Mouse (Mus musculus) neural tube, embryonic 15.5 days (tissue): ENCODE data around the gene Nmnat2. TPM values are rescaled to one million over a fixed set of nuclear protein-coding genes. Genes with fewer than 3 reads are reported as not detected.

Experiments
- ATAC-seq: fragments of 200-750 bp; cut with Nextera tagmentation; 2 replicates; pipeline ENCODE4 v1.8.0; 2017; ENCODE audit warnings: mild to moderate bottlenecking, moderate TSS enrichment, moderate library complexity; ENCODE audit not compliant: low FRiP score
- H3K27ac ChIP-seq: fragments of 300-500 bp; sonication (generic); replicated peaks from 2 replicates; pipeline ENCODE4 v1.5.1; 2015; ENCODE audit warnings: mild to moderate bottlenecking, inconsistent platforms
- H3K27me3 ChIP-seq: fragments of 300-500 bp; sonication (generic); replicated peaks from 2 replicates; pipeline ENCODE4 v1.6.1; 2015; ENCODE audit warnings: inconsistent platforms
- H3K36me3 ChIP-seq: fragments of 300-500 bp; sonication (generic); 2 replicates; pipeline ENCODE4 v1.6.1; 2015; ENCODE audit warnings: inconsistent platforms
- H3K4me1 ChIP-seq: fragments of 300-500 bp; sonication (generic); 2 replicates; pipeline ENCODE4 v1.6.1; 2015; ENCODE audit warnings: inconsistent platforms
- H3K4me2 ChIP-seq: fragments of 300-500 bp; sonication (generic); 2 replicates; pipeline ENCODE4 v1.6.1; 2015; ENCODE audit warnings: inconsistent platforms, mild to moderate bottlenecking, moderate library complexity
- H3K4me3 ChIP-seq: fragments of 300-500 bp; sonication (generic); replicated peaks from 2 replicates; pipeline ENCODE4 v1.5.1; 2015; ENCODE audit warnings: mild to moderate bottlenecking, inconsistent platforms
- H3K9ac ChIP-seq: fragments of 300-500 bp; sonication (generic); replicated peaks from 2 replicates; pipeline ENCODE4 v1.6.1; 2015; ENCODE audit warnings: mild to moderate bottlenecking, inconsistent platforms
- H3K9me3 ChIP-seq: fragments of 300-500 bp; sonication (generic); replicated peaks from 2 replicates; pipeline ENCODE4 v1.6.1; 2016; ENCODE audit warnings: inconsistent platforms
- WGBS: fragments of 180-500 bp; shearing (Covaris S2); methylation state at CpG from one replicate; pipeline ENCODE4 v1.1.7; 2015; ENCODE audit warnings: mixed read lengths; 5-methylcytosine and 5-hydroxymethylcytosine counted together
- polyA plus RNA-seq: library from polyadenylated mRNA; unstranded; fragments of >200 nt; fragmentation: Nextera tagmentation; extraction: Ambion mirVana; gene quantifications from 2 replicates; pipeline ENCODE4 v1.2.1, GENCODE M21; 2015

The Nmnat2 gene
- polyA plus RNA-seq, 1 experiment from 2014 or later = 75.1 TPM

DNA sequence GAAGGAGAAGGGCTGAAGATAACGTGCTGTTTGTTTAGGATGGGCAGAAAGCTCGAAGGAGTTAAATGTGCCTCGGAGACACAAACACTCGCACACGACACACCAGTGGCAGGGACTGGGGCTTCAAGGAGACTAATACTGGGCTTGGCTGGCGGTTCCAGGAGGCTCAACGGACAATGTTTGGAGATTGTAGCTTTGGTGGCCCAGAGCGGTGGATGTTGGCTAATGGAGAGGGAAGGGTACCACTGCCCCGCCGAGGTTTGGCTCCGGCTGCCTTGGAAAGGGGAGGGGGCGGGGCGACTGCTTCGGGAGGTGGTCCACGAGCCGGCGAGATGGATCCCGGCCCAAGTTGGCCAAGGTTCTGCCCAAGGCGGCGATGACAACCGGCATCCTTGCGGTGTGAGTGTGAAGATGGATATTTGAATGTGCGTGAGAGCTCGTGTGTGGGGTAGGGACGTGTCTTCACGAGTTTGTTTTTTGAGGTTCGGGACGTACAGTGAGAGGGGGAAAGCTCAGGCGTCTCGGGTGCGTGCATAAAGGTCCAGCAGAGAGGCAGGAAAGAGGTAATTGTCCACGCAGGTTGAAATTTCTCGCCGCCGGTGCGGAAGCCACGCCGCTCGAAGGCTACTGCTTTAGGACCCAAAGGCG lies 895 bp downstream of the Nmnat2 start:
- Histone ChIP-seq H3K4me2 (peak overlapping the region; percentile 80), H3K4me3 (peak overlapping the region; percentile 75), H3K36me3 (no peaks in the 10 kb centered on the region), H3K27me3 (peaks cover 7% of the 10 kb centered on the region; the same call in 1 of the 2 replicates), H3K9ac (peak overlapping the region; percentile 80), H3K27ac (peak overlapping the region; percentile 93), H3K9me3 (no peaks in the 10 kb centered on the region), H3K4me1 (peaks cover 24% of the 10 kb centered on the region)
- peak; percentile 61 for ATAC-seq
- WGBS = 1% methylated on average over 40 of the region's 40 CpGs

DNA sequence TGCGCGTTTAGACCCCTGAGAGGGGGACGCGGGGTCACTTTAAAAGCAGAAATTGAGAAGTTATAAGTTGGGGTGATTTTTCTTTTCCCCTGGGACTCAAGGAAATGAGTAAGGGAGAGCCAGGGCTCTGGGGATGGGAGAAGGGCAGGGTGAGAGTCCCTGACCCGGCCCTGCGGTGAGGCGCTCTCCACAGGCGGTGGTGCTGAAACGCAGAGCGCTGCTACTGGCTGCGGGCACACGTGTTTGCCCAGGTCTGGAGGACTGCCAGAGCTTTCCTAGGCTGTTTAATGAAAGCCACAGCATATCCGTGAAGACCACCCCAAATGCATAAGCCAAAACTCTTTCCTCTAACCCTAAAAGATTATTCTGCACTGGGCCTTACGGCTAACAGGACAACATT lies 1.4 kb downstream of the Nmnat2 start:
- H3K27me3 ChIP-seq = peaks cover 7% of the 10 kb centered on the region; the same call in 1 of the 2 replicates
- H3K9me3 ChIP-seq = no peaks in the 10 kb centered on the region
- 4% methylated on average over 14 of the region's 14 CpGs for WGBS
- H3K36me3 ChIP-seq = no peaks in the 10 kb centered on the region
- H3K9ac ChIP-seq = peak overlapping the region; percentile 80
- H3K4me1 ChIP-seq = peaks cover 24% of the 10 kb centered on the region
- ATAC-seq = peak; percentile 68
- H3K4me2 ChIP-seq = peak overlapping the region; percentile 80
- peak overlapping the region; percentile 93 for H3K27ac ChIP-seq
- H3K4me3 ChIP-seq = peak overlapping the region; percentile 75

DNA sequence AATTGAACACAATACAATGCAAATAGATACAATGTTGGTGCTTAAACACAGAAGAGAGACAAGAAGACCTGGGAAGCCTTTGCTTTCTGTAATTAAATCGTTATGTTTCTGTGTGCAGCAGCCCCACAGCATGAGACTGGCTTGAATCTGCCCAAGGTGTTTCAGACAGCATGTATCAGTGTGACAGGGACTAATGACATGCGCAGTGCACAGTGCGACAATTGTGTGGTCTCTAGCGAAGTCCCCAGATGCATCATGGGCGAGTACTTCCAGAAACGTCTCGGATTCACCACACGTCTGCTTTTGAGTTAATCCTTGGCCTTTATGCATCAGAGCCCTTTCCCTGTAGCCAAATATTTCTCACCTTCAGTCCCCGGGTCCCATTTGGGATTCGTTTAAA lies 9.6 kb downstream of the Nmnat2 start:
- H3K4me3 ChIP-seq = no peak overlapping the region
- H3K4me2 ChIP-seq = no peak overlapping the region
- no peaks in the 10 kb centered on the region for H3K9me3 ChIP-seq
- H3K27me3 ChIP-seq = no peaks in the 10 kb centered on the region
- ATAC-seq = no peak
- H3K4me1 ChIP-seq = peaks cover 14% of the 10 kb centered on the region
- 53% methylated on average over 10 of the region's 10 CpGs for WGBS
- H3K36me3 ChIP-seq = no peaks in the 10 kb centered on the region
- no peak overlapping the region for H3K9ac ChIP-seq
- H3K27ac ChIP-seq = no peak overlapping the region

DNA sequence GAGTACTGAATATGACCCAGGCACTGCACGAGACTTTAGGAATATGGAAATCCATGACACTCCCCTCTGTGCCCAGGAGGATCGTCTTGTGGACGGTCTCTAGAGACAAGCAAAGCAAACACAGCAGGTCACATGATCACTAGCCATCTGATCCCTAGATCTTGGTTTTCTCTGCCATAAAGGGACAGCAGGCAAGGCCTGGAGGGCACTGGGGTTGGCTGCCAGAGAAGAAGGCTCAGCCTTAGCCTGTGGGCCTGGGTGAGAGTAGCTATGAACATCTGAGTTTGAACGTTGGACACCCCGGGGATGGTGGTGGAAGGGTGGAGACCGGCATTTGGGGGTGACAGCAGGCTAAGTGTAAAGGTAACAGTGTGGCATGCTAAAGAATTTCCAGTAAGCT lies 11.4 kb downstream of the Nmnat2 start:
- WGBS = 53% methylated on average over 6 of the region's 6 CpGs
- Histone ChIP-seq H3K9me3 (0 out of 2 replicates have a peak, but pooled peaks cover 4% of the 10 kb centered on the region), H3K4me2 (no peak overlapping the region), H3K4me1 (peaks cover 14% of the 10 kb centered on the region), H3K27me3 (no peaks in the 10 kb centered on the region), H3K9ac (no peak overlapping the region), H3K36me3 (no peaks in the 10 kb centered on the region; the same call in 1 of the 2 replicates), H3K4me3 (no peak overlapping the region), H3K27ac (no peak overlapping the region)
- ATAC-seq = no peak

DNA sequence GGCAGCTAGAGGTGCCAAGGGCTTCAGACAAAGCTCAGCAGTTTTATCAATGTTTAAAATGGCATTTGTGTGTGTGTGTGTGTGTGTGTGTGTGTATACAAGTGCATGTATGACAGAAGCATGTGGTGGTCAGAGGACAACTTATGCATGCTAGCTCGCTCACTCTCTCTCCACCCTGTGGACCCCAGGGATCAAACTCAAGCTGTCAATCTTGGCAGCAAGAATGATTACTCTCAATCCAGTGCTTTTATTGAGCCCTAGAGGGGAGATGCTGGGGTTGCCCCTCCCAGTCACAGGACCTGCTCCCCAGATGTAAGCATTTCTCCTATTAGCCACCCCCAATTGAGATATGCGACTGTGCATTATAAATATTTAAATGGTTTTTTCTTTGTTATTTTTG lies 11.9 kb downstream of the Nmnat2 start:
- no peak for ATAC-seq
- WGBS = 38% methylated on average over 2 of the region's 2 CpGs

DNA sequence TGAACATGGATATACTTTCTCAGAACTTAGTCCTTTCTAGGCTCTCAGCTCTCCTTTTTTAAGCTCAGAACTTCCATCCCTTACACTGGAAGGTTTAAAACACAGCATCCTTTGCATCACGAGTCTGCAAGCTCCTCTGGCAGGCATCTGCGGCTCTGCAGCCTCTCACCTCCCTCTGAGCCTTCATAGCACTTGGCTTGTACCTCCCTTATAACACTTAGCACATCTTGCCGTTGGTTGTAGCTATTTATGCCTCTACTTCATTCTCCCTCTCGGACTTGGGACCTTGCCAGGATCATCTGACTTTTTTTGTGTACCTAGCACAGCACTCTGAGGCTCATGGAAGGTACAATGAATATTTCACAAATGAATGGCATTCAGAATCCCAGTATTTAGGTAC lies 14.3 kb downstream of the Nmnat2 start:
- H3K4me2 ChIP-seq = no peak overlapping the region
- H3K9me3 ChIP-seq = 0 out of 2 replicates have a peak, but pooled peaks cover 4% of the 10 kb centered on the region
- peaks cover 32% of the 10 kb centered on the region for H3K4me1 ChIP-seq
- H3K27ac ChIP-seq = no peak overlapping the region
- ATAC-seq = no peak
- 65% methylated on average over 4 of the region's 4 CpGs for WGBS
- no peak overlapping the region for H3K9ac ChIP-seq
- H3K4me3 ChIP-seq = no peak overlapping the region
- no peaks in the 10 kb centered on the region; the same call in 1 of the 2 replicates for H3K36me3 ChIP-seq
- no peaks in the 10 kb centered on the region for H3K27me3 ChIP-seq

More for the DNA sequence above, 11.9 kb downstream of the Nmnat2 start:
- Histone ChIP-seq H3K9me3 (0 out of 2 replicates have a peak, but pooled peaks cover 4% of the 10 kb centered on the region), H3K36me3 (no peaks in the 10 kb centered on the region; the same call in 1 of the 2 replicates), H3K27ac (no peak overlapping the region), H3K27me3 (no peaks in the 10 kb centered on the region), H3K4me2 (no peak overlapping the region), H3K4me1 (peaks cover 14% of the 10 kb centered on the region), H3K9ac (no peak overlapping the region), H3K4me3 (no peak overlapping the region)

DNA sequence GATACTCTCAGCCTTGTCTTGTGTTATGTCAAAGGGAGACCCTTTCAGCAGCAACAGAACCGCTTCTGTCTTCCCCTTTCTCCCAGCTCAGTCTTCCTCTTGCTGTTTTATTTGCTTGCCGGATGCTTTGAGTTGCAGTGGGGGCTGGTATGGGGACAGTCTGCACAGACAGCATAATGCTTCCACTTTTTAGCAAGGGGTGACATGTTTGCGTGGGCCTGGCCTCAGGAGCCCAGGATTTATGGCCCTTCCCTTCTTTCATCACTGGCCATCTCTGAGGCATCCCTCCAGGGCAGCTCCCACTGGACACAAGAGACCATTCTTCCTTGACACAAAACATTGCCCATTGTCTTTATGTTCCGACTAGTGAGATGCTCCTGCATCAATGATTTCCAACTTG lies 18.2 kb downstream of the Nmnat2 start:
- 10% methylated on average over 4 of the region's 4 CpGs for WGBS
- H3K27ac ChIP-seq = no peak overlapping the region; the same call in 1 of the 2 replicates
- peak; percentile 66 for ATAC-seq
- no peak overlapping the region for H3K4me2 ChIP-seq
- H3K4me1 ChIP-seq = peaks cover 32% of the 10 kb centered on the region
- H3K9ac ChIP-seq = no peak overlapping the region
- H3K36me3 ChIP-seq = no peaks in the 10 kb centered on the region; the same call in 1 of the 2 replicates
- 0 out of 2 replicates have a peak, but pooled peaks cover 4% of the 10 kb centered on the region for H3K9me3 ChIP-seq
- no peaks in the 10 kb centered on the region for H3K27me3 ChIP-seq
- H3K4me3 ChIP-seq = no peak overlapping the region

DNA sequence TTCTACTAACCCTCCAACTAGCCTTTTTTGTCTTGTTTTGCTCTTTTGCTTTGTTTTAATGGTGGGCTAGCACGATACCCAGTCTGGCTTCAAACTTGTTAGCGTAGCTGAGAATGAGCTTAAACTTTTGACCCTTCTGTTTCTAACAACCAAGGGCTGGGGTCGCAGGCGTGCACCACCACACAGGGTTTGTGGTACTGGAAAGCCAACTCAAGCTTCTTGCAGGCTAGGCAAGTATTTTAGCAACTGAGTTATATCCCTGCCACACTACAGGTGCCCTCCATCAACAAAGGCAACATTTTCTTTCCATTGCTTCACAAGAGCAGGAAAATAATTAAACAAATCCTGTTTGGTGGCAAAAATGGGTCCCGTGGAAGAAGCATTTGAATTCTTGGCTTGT lies 18.6 kb downstream of the Nmnat2 start:
- peaks cover 29% of the 10 kb centered on the region for H3K4me1 ChIP-seq
- no peaks in the 10 kb centered on the region; the same call in 1 of the 2 replicates for H3K36me3 ChIP-seq
- H3K27me3 ChIP-seq = no peaks in the 10 kb centered on the region
- H3K27ac ChIP-seq = peak overlapping the region; percentile 24; the same call in 1 of the 2 replicates
- H3K9ac ChIP-seq = no peak overlapping the region
- H3K4me3 ChIP-seq = no peak overlapping the region
- ATAC-seq = no peak
- 14% methylated on average over 5 of the region's 5 CpGs for WGBS
- H3K4me2 ChIP-seq = no peak overlapping the region
- H3K9me3 ChIP-seq = 0 out of 2 replicates have a peak, but pooled peaks cover 4% of the 10 kb centered on the region

DNA sequence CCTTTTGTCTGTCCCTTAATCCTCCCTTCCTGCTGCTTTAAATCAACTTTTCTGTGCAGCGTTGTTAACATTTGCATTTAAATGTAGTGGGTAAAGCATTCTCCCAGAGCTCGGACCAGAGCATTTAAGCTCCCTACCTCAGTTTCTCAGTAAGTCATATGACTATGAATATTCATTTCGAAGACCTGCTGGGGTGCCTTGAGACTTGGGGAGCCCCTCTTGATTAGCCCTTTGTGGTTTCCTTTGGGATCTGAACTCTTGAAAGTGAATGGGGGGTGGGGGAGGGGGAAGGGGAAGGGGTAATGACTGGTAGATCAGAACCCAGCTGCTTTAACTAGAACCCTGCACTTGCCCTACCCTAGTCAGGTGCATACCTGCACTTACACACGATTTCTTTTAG lies 19.1 kb downstream of the Nmnat2 start:
- H3K27me3 ChIP-seq = no peaks in the 10 kb centered on the region
- H3K36me3 ChIP-seq = no peaks in the 10 kb centered on the region; the same call in 1 of the 2 replicates
- H3K27ac ChIP-seq = 0 out of 2 replicates have a peak overlapping the region, but pooled peaks have one; percentile 24
- H3K4me1 ChIP-seq = peaks cover 29% of the 10 kb centered on the region
- no peak overlapping the region for H3K9ac ChIP-seq
- ATAC-seq = no peak
- H3K4me3 ChIP-seq = no peak overlapping the region
- no peak overlapping the region for H3K4me2 ChIP-seq
- WGBS = 14% methylated on average over 4 of the region's 4 CpGs
- 0 out of 2 replicates have a peak, but pooled peaks cover 4% of the 10 kb centered on the region for H3K9me3 ChIP-seq

DNA sequence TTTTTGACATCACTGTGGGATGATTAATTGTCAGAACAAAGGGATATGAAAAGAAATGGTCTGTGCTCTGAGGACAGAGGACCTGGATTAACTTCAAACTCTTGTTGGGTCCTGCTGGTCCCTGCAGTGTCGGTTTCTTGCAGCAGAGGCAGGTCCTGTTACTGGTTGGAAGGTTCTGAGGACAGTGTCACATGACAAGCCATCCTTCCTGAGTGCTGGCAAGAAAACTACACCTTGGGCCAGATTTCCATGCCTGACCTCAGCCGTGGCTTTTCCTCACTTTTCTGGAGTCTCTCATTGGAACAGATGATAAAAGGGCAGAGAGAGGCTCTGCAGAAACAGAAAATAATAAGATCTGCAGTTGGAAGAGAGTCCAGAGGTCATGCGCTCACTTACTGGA lies 20.4 kb downstream of the Nmnat2 start:
- no peaks in the 10 kb centered on the region; the same call in 1 of the 2 replicates for H3K36me3 ChIP-seq
- WGBS = 73% methylated on average over 3 of the region's 3 CpGs
- ATAC-seq = no peak

DNA sequence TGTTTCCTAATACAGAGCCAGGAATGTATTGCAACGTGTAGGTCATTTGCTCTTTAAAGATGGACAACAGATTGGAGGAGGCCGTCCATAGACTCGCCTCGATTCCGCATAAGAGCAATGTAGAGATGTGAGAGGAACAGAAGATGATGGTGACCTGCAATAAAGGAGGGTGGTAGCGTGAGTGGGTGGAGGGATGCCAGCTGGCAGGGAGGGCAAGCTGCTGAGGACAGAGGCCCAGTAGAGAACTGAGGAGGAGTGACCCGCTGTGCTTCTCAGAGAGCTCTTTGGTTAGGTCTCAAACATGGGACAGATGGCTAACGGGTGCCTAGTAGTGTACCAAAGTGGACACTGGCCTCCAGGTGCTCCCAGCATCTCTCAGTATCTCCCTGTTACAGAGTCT lies 23.9 kb downstream of the Nmnat2 start:
- H3K36me3 ChIP-seq = no peaks in the 10 kb centered on the region
- no peak overlapping the region for H3K27ac ChIP-seq
- H3K4me2 ChIP-seq = no peak overlapping the region
- H3K4me3 ChIP-seq = no peak overlapping the region
- H3K27me3 ChIP-seq = no peaks in the 10 kb centered on the region
- no peaks in the 10 kb centered on the region for H3K9me3 ChIP-seq
- H3K9ac ChIP-seq = no peak overlapping the region
- 97% methylated on average over 8 of the region's 8 CpGs for WGBS
- H3K4me1 ChIP-seq = peaks cover 13% of the 10 kb centered on the region
- no peak for ATAC-seq

More for the DNA sequence above, 20.4 kb downstream of the Nmnat2 start:
- Histone ChIP-seq H3K4me3 (no peak overlapping the region), H3K9ac (no peak overlapping the region), H3K4me2 (no peak overlapping the region), H3K9me3 (0 out of 2 replicates have a peak, but pooled peaks cover 4% of the 10 kb centered on the region), H3K27ac (0 out of 2 replicates have a peak overlapping the region, but pooled peaks have one; percentile 30), H3K27me3 (no peaks in the 10 kb centered on the region), H3K4me1 (peaks cover 29% of the 10 kb centered on the region)

DNA sequence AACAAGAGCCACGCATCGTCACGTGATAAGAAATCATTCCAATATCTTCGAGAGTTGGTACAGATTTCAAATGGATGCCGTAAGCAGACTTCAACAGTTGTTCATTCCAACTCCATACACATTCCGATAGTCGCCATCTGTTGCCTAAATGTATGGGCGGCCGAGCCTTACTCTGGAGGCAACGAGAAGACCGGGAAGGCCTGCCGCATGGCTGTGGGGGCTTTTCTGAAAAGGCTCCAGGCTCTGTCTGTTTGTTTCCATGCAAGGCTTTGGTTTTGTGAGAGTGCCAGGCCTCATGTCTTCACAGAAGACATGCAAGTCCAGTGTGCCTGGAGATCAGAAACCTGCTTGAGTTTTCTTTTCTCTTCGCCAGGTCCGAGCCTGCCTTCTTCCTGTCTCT lies 28.6 kb downstream of the Nmnat2 start:
- H3K4me1 ChIP-seq = peaks cover 8% of the 10 kb centered on the region; the same call in 1 of the 2 replicates
- ATAC-seq = no peak
- H3K27me3 ChIP-seq = no peaks in the 10 kb centered on the region
- no peaks in the 10 kb centered on the region for H3K9me3 ChIP-seq
- WGBS = 90% methylated on average over 14 of the region's 14 CpGs
- H3K4me2 ChIP-seq = no peak overlapping the region
- no peak overlapping the region for H3K4me3 ChIP-seq
- H3K36me3 ChIP-seq = no peaks in the 10 kb centered on the region
- H3K27ac ChIP-seq = no peak overlapping the region
- H3K9ac ChIP-seq = no peak overlapping the region
